Mouse (Mus musculus) lung, adult 2 months (tissue): ENCODE results near the gene Chrnd. TPM values are rescaled to one million over a fixed set of nuclear protein-coding genes. Genes with fewer than 3 reads are reported as not detected.

Source experiments
- DNase-seq: peaks from one replicate; pipeline ENCODE4 v3.0.0; 2022
- H3K4me1 ChIP-seq: fragments of 200-500 bp; 2 replicates; pipeline ENCODE4 v1.6.1; 2011; ENCODE audit warnings: low read length; ENCODE audit not compliant: control insufficient read depth, insufficient read depth
- H3K4me3 ChIP-seq: fragments of 200-500 bp; replicated peaks from 2 replicates; pipeline ENCODE3; 2011; ENCODE audit warnings: low read depth, mild to moderate bottlenecking, control low read depth, low read length; ENCODE audit errors: extremely low read depth
- CTCF ChIP-seq: fragments of 200-500 bp; IDR thresholded peaks from 2 replicates; pipeline ENCODE4 v1.5.1; 2011; ENCODE audit warnings: mild to moderate bottlenecking, low read length, control low read depth; ENCODE audit not compliant: insufficient read depth
- POLR2A ChIP-seq: fragments of 200-500 bp; IDR thresholded peaks from 2 replicates; pipeline ENCODE4 v1.6.1; 2011; ENCODE audit warnings: low read depth, mild to moderate bottlenecking, control low read depth, low read length, borderline replicate concordance; ENCODE audit errors: extremely low read depth
- WGBS: fragments of 180-500 bp; shearing (Covaris S2); methylation state at CpG from one replicate; pipeline ENCODE4 v1.1.7; 2018; 5-methylcytosine and 5-hydroxymethylcytosine counted together
- polyA plus RNA-seq: library from polyadenylated mRNA; depleted of rRNA; stranded (reverse); fragments of >200 nt; gene quantifications from 2 replicates; pipeline ENCODE4 v1.2.3, GENCODE M21; 2012

Chrnd gene
- polyA plus RNA-seq, 1 experiment, result 0.56 TPM

DNA sequence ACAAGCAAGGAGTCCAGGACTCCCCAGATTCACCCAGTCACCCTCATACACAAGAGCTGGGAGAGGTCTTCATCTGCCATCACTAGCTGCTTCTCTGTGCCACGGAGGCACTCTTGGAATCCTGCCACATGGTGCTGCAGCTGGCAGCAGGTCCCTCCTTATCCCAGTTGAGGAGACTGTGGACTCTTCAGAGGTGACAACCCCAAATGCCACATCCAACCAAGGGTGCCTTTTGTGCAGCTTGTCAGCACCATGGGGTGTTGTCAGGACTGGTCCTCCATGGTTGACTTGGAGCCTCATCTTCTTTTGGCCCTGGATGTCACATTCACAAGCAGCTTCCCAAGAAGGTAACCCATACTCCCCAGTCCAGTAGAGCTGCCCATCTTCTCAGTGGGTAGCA is 11.4 kb downstream of the Chrnd start:
- TF ChIP-seq CTCF, result no peak
- TF ChIP-seq POLR2A, result no peak
- WGBS, result 40% methylated on average over 1 of the region's 1 CpGs
- Histone ChIP-seq H3K4me1 (no peaks in the 10 kb centered on the region), H3K4me3 (no peak overlapping the region)
- no peak for DNase-seq

DNA sequence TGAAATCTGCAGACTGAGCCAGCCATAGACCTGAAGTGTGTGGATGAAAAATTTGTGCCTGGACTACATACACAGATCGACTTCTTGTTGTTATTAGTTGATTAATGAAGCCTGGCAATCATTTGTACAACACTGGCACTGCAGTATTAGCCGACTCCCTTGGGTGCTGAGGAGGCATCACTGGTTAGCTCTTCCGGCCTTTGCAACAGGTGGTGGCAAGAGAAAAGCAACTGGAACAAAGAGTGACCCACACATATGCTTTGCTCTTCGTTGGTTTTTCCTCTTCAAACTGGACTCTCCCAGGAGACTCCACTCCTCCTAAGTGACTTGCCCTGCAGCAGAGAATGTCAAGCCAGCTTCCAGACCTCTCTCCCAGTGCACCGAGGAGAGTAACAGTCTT is 13.4 kb downstream of the Chrnd start:
- no peaks in the 10 kb centered on the region for H3K4me1 ChIP-seq
- TF ChIP-seq CTCF (no peak), POLR2A (no peak)
- H3K4me3 ChIP-seq, result no peak overlapping the region
- WGBS, result 77% methylated on average over 5 of the region's 5 CpGs
- DNase-seq, result no peak

DNA sequence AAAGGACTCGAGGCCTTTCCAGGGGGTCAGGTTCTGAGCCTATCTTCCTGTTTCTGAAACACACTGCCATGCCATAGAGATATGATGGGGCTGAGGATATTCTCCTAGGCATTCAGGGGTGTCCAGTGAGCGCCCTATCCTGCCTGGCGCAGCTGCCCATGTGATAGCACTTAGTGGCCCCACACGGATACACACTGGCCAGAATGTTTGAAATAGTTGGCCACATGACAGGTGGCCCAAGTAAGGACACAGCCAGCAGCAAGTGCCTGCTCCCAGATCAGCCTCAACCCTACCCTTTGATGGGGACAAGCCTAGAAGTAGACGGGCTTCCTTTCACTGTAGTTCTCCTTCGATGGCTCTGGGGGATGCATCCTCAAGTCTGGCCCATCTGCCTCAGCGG is 14.1 kb downstream of the Chrnd start, which contains the start of gene Chrng:
TSS of gene Chrng (plus strand) at position 193 of the 400 bp plus-strand sequence.
- no peak for TF ChIP-seq CTCF
- no peak for TF ChIP-seq POLR2A
- DNase-seq, result no peak
- Histone ChIP-seq H3K4me1 (no peaks in the 10 kb centered on the region), H3K4me3 (no peak within 1 kb of the TSS)
- WGBS, result 80% methylated on average over 7 of the region's 7 CpGs

DNA sequence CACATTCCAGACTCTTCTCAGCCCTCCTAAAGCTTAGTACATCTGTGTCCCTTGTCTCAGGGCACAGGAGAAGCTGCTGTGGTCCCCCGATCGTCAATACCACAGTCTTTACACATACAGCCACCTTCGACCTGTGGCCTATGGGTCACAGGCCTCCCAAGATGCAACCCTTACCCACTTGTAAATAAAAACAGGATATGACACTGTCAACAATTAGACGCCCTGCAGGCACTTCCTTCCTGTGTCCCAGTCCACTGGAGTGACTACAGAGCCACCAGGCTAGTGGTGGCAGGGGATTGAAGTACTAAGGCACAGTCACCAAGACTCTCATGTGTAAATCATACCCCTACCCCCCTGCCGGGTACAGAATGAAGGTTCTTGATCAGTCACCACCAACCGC is 14.6 kb downstream of the Chrnd start:
- H3K4me3 ChIP-seq, result no peak overlapping the region
- 41% methylated on average over 6 of the region's 6 CpGs for WGBS
- DNase-seq, result no peak
- TF ChIP-seq POLR2A, result no peak
- no peak for TF ChIP-seq CTCF
- no peaks in the 10 kb centered on the region for H3K4me1 ChIP-seq

DNA sequence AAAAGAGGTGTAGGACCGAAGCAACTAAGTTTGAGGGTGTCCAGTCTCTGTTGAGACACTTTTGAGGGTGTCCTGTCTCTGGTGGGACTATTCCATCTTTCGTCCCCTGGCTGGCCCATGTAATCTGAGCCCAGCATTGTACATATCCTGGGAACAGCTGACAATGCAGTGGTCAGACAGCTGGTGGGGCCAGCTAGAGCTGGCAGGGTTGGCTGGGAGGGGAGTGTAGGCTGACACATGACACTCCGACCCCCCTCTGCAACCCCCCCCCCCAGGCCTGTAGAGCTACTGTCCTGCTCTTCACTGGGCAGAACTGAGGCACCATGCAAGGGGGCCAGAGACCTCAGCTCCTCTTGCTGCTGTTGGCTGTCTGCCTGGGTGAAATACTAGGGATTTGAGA is 15.1 kb downstream of the Chrnd start:
- WGBS, result 28% methylated on average over 3 of the region's 3 CpGs
- no peak overlapping the region for H3K4me3 ChIP-seq
- TF ChIP-seq CTCF, result no peak
- H3K4me1 ChIP-seq, result no peaks in the 10 kb centered on the region
- no peak for DNase-seq

DNA sequence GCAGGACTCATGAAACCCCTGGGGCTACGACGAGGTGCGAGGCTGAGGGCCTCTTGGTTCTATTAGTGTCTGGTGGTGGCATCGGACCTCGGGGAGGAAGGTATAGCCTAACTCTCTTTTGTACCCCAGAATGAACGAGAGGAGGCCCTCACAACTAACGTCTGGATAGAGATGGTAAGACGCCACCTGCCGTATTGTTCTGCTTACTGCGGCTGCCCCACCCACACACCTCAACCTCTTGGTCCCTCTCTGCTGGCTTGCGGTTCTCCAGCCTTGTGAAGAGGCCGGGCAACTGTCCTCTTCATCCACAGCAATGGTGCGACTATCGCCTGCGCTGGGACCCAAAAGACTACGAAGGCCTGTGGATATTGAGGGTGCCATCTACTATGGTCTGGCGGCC is 15.9 kb downstream of the Chrnd start:
- Histone ChIP-seq H3K4me1 (no peaks in the 10 kb centered on the region), H3K4me3 (no peak overlapping the region)
- 31% methylated on average over 17 of the region's 17 CpGs for WGBS
- no peak for DNase-seq
- TF ChIP-seq POLR2A, result no peak
- TF ChIP-seq CTCF, result no peak

DNA sequence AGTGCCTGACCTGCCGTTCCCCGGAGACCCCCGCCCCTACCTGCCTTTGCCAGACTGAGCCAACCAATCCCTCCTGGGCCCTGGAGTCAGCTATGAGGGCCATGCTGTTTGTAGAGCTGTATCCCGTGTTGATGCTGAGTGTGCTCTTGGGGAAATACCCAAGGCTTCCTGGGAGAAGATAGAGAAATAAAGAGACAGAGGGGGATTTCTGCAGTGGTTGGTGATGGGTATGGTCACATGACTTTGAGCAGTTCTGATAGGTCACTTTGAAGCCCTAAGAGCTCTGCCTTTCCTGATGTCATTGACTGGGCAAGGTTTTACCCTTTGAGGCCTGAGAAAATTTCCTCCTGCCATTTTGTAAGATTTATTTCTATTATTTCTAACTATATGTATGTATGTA is 21.0 kb downstream of the Chrnd start:
- no peak overlapping the region for H3K4me3 ChIP-seq
- 79% methylated on average over 4 of the region's 4 CpGs for WGBS

DNA sequence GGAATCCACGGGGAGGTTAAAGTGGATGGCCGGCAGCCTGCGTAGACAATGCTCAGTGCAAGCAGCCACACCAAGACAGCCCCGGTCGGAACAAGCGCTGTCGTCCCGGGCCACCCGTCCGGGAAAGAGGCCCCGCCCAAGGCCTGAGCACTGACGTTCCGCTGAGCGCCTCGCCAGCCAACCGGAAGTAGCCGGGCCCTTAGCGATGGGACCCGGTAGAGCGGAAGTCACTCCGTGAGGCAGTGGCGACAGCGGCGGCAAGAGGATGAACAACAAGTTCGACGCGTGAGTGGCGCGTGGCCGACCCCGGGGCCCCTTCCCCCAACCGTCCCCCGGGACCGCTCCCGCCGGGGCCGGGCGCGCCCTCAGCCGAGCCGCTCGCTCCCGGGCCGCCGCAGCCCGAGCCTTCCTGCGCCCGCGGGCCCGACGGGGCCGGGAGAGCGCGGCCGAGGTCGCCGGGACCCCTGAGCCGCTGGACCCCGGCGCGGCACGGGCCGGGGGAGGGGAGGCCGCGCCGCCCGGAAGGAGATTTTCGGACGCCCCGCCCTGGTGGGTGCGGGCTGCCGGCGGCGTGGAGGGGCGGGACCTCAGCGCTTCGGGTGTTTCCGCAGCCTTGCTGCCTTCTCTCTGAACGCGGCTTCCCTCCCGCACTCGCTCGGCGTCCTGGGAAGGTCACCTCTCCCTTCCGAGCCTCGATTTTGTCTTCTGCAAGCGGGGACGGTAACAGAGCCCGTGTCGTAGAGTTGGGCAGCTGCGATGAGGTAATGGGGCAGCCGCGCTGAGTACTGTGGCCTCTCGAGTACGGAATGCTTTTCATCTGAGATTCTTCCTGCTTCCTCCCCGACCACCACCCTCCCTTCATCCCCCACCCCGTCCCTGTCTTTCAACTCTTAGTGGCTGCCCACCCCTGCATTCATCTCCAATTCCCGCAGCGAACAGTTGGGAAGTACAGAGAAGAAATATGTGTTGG is 23.6 kb downstream of the Chrnd start, which contains the start of gene Eif4e2:
TSS of gene Eif4e2 (plus strand) at position 180 of the 970 bp plus-strand sequence.
- Histone ChIP-seq H3K4me3 (peak within 1 kb of the TSS; percentile 100), H3K4me1 (peaks cover 10% of the 10 kb centered on the region; the same call in 1 of the 2 replicates)
- WGBS, result 1% methylated on average over 99 of the region's 99 CpGs
- TF ChIP-seq POLR2A, result peak; percentile 94
- no peak for TF ChIP-seq CTCF
- peak; percentile 89 for DNase-seq

More for the DNA sequence above, 21.0 kb downstream of the Chrnd start:
- no peak for TF ChIP-seq POLR2A
- TF ChIP-seq CTCF, result no peak
- H3K4me1 ChIP-seq, result peaks cover 4% of the 10 kb centered on the region; the same call in 1 of the 2 replicates
- DNase-seq, result no peak

DNA sequence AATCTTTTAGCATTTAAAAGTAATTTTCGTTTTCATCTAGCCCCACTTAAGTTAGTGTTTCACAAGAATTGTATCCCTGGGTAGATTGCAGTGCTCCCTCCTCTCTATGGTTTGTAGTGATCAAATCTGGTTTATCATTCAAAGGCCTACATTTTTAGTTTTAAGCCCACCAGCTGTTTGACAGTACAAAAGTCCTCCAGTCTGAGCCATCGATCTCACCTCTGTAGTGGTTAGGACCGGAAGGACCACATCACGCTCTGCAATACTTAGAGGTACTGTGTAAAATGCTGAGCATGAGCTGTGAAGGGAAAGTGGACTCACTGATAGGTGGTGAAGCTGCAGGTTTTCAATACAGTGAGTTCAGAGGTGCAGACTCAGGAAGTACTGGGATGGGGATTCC is 24.3 kb downstream of the Chrnd start:
- WGBS, result 4% methylated on average over 4 of the region's 4 CpGs
- H3K4me3 ChIP-seq, result peak overlapping the region; percentile 100
- peaks cover 10% of the 10 kb centered on the region; the same call in 1 of the 2 replicates for H3K4me1 ChIP-seq
- no peak for DNase-seq
- TF ChIP-seq POLR2A (no peak), CTCF (no peak)

DNA sequence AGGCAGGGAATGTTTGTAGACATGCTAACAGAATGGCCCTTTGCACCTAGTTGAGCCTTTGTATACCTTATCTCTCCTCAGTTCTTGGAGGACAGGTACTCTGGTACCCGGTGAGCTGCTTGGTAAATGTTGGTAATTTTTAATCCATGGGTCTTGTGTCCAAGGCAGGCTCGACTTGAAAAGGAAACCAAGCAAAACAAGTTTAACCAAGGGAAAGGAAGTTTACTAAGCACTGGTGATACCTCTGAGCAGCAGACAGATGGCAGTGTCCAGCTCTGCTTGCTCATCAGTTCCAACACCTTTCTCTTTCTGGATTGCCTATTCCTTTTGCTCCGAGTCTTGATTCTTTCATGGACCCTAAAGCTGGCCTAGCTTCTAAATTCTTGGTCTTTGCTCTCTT is 27.5 kb downstream of the Chrnd start:
- TF ChIP-seq CTCF (peak; percentile 54), POLR2A (no peak)
- DNase-seq, result no peak
- Histone ChIP-seq H3K4me3 (no peak overlapping the region), H3K4me1 (peaks cover 10% of the 10 kb centered on the region; the same call in 1 of the 2 replicates)
- WGBS, result 45% methylated on average over 3 of the region's 3 CpGs
